Mouse (Mus musculus): ENCODE measurements at regions not wholly inside any gene's neighbourhood (a gene's known extent, or its start where the extent isn't known, plus 50 kb on each side); places are given as distances from the start of the nearest gene placed in this dataset.

DNA sequence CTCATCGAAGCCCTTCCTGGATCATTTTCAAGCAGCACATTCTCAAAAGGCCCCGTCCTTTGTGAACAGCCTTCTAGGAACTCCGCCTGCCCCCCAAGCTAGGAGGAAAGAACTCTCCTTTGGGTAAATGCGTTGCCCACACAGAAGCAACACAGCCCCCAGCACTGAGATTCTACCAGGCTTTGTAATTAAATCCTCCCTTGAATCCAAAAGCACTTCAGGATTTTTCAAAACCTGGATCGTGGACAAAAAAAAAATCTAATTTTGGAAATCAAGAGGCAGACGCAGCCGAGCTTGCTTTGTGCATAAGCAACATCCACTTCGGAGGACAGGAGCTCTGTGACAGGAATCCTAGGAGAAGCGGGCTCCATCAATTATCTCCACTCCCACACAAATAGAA is 183.6 kb upstream of the Ercc4 start:
- DNase-seq: no peak

DNA sequence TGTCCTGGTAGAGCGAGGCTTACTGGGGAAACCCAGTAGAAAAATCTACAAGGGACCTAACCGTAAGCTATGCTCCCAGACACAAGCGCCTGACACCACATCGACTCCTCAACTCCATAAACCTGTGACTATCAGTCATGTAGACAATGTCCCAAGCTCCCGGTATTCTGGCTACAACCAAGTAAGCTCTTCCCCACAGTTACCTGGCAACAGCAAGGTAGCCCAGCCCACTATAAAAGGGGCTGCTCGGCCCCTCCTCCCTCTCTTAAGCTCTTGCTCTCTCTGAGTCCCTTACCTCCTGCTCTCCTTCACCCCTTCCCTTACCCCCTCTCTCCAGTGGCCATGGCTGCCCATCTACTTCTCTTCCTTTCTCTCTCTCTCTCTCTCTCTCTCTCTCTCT is 178.4 kb upstream of the Ercc4 start:
- DNase-seq: no peak

GRCm38 (mm10) chr16:12932959-12933358 is 176.5 kb upstream of the Ercc4 start:
- DNase-seq: no peak

DNA sequence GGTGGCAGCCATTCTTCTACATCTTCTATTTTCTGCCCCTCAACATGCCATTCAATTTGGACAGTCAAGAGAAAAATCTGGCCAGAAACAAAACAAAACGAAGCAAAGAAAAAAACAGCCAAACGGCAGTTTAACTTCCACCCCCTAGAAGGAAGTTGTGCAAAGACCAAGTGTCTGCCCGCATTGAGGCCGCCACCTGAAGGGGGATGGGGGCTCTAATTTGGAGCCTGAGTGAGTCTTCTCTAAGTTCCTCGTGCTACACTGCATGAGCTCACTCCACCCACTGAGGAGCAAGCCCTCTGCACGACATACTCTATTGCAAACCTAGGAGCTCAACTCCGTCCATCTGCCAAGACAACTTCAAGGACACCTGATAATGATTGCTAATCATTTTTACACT is 174.9 kb upstream of the Ercc4 start:
- DNase-seq: no peak

DNA sequence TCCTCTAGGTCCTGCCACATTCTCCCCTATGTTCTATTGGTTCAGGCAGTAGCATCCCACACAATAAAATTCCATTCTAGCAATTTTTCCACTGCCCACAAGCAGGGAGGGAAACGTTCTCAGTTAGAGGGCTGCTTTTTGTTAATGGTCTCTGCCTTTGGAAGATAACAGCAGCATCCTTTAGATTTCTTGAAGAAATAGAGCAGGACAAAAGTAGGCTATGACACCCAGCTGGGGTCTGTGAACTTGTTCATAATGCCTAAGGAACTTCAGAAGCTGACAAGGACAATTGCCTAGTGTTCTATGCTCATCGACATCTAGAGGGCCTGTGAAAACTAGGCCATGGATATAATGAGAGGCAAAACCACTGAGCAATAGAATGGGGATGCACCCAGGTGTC is 174.2 kb upstream of the Ercc4 start:
- DNase-seq: no peak

- no peak for DNase-seq
Measured at GRCm38 (mm10) chr16:12936571-12936970, 172.9 kb upstream of the Ercc4 start.

DNA sequence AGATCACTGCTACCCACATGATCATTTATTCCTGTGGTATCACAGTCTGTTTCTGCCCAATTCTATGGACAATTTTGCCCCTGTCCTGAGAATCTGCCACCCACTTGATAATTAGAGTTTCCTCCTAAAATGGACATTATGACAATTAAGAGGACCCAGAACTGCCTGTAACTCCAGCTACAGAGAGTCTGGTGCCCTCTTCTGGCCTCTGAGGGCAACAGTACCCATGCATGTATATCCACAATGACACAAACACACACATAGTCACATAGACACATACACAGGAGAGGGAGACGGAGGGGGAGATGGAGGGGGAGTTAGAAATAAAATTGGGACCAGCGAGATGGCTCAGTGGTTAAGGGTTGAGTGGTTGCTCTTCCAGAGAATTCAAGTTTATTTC is 170.9 kb upstream of the Ercc4 start:
- no peak for DNase-seq

DNA sequence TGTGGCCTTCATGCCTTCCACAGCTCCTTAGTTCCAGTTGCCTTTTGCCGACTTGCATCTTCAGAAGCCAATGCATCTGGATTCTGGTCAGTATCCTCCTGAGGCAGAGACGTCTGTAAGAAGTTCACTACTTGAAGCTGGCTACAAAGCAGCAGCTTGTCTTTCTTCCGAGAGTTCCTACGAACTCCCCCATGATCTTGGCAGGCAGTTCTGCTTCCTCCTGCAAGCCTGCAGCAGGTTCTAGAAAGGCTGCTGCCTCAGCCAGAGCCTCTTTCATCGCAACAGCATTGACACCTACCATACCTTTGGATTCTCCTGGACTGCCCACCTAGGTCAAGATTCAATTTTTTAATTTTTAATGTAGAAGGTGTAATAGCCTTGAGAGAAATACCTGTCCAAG is 158.3 kb upstream of the Ercc4 start:
- DNase-seq: no peak

GRCm38 (mm10) chr16:12954028-12954427 is 155.5 kb upstream of the Ercc4 start:
- no peak for DNase-seq

DNA sequence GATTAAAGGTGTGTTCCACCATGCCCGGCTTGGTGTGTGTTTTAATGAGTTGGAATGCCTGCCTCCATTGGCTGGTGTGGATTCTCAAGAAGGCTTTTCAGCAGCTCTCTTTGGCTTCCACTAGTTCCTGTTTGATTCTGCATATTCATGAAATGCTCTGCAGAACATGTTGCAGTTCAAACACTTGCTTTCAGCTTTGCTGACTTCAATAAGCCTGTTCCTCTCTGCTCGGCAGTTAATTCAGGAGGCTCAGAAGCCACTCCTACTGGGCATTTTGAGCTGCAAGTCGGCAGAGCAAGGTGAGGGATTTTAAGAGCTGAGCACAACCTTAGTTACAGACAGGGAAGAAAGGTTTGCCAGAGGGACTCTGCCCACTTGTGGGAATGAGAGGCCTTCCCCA is 153.1 kb upstream of the Ercc4 start:
- no peak for DNase-seq

GRCm38 (mm10) chr16:12960885-12961284 is 148.6 kb upstream of the Ercc4 start:
- no peak for DNase-seq

DNA sequence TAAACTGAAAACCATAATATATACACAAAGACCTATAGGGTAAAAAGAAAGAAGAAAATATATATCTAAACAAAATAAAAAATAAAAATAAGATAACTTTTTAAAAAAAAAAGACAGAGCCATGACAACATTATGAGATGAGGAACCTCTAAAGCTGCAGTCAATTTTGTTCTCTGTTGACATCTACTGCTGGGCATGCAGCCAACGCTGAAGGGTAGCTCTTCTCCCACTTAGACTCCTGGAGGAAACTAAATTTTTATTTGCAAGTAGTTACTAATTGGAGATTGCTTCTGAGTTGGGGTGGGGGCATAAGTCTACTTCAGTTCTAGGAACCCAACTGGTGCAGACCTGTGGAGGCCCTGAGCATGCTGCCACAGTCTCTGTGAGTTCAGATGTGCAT is 126.8 kb upstream of the Ercc4 start:
- no peak for DNase-seq

DNA sequence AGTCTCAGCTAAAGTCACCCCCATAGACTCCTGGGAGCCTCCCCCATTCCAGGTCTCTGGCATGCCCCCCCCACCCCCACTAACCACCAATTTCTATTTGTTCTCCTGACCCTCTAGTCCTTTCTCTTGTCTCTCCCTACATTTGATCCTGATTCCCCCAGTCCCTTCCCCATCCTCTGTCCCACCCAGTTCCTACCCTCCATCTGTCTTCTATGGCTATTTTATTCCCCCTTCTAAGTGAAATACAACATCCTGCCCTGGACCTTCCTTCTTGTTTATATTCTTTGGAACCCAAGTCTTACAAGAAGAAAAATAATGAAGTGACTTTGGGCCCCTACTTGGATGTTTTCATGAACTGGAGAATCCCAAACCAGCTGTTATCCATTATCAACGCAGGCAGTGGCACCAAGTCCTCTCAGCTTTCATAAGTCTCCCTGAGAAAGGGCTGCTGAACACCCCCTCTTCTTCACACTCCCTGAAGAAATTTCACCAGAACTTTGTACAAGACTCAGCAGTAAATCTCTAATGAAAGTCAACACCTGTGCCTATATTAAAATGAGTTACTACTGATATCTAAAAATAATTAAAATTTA is 108.1 kb upstream of the Ercc4 start:
- no peak for DNase-seq

DNA sequence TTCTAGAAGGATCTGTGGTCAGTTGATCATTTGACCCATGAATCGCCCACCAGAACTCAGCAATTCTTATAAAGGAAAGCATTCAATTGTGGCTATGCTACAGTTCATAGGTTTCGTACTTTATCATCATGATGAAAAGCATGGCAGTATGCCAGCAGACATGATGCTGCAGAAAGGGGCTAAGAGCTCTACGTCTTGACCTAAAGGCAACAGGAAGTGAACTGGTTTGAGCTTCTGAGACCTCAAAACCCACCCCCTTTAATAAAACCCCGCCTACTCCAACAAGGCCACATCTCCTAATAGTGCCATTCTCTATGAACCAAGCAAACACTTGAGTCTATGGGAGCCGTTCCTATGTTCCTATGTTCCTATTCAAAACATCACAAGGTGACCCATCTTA is 96.6 kb upstream of the Ercc4 start:
- DNase-seq: no peak

DNA sequence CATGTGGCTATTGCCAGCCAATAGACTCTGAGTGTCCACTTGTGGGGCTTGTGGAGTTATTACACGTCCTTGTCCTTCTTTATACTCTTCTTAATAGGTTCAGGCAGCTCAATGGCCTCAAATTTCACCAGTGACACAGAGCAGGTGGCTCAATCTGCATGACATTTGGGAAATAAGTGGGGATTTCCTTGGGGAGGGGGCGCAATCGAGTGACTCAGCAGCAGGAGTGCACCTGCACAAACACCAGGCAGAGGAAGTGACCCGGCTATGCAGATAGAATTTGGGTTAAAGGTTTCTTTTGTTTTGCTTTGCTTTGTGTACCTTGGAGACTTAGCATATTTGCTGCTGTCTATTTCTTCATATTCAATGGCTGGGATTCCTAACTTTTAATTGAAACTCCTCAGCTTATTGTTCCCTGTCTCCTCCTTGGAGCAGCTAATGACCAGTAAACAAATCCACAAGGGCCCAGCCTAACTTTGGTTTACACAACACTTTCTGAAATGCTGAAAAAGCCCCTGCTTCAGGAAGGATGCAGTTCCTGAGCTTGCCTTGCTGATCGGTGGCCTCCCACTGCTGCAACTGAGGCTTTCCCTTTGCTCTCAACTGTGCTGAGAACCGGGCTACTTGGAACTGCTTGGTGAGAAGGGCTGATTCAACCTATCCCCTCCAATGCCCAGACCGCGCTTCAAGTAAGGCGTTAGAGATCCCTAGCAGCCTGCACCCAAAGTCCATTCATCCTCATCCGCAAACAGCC is 95.4 kb upstream of the Ercc4 start:
- DNase-seq: no peak

GRCm38 (mm10) chr16:13022875-13023274 is 86.6 kb upstream of the Ercc4 start:
- peak in 1 of 2 experiments; percentile 33 for DNase-seq

DNA sequence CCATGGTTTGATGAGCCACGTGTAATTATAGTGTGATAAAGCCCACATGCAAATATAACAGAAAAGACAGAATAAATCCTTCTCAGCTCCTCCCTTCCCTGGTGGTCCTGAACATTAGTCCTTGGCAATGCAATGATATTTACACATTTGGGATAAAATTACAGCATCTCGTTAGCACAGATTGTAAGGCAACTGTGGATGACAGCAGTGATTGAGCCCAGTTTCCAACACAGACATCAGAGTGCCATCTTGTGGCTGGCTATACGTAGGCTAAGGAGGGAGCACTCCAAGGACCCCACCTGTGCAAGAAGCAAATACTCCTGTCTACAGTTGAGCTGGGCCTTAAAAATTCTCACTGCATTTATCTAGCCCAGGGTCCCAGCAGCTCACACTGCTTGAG is 84.1 kb upstream of the Ercc4 start:
- DNase-seq: peak in 1 of 2 experiments; percentile 15

DNA sequence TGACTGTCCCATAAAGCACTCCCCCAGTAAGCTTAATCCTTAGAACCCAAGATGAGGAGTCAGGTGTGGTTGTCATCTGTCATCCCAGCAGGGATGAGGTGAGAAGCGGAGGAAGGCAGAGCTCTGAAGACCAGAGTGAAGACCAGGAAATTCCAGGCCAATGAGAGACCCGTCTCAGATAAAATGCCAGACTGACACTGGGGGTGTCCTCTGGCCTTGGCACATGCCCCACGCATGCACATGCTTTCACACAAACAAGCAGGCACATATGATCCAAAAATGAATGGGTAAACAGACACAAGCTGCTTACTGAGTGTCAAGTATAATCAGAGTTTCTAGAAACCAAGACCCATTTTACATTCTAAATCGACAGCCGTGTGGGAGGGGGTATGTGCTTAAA is 75.3 kb upstream of the Ercc4 start:
- no peak for DNase-seq

- no peak for DNase-seq
Measured at GRCm38 (mm10) chr16:13036596-13036995, 72.9 kb upstream of the Ercc4 start.

DNA sequence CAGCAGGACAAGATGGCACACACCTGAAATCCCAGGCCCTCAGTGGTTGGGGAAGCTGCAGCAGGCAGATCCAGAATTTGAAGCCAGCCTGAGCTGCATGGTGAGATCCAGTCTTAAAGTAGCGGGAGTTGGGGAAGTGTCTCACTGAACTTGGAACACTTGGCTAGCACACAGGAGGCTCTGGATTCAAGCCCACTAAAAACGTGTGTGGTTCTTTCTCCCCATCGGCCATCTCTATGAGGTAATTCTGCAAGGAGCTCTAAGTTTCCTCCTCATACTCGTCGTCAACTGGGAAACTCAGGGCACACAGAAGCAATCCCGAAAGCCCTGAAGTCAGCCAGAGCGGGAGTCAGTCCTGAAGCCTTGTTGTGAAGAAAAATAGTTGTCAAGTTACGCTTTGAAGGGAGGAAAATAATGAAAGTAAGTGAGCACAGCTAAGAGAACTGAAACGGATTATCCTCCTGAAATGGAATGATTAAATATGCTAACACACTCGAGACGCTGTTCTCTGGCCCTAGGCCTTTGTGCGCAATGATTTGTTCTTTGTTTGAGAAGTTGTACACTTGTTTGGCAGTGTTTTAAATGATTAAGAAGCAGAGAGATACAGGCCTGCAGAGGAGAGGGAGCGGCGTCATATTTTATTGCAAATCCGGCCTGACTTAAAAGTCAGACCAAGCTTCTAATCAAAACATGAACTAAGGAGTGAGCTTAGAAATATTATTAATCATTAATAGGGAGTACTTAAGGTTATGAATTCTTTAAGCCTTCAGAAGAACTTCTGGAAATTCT is 69.0 kb upstream of the Ercc4 start:
- DNase-seq: no peak

- no peak for DNase-seq
Measured at GRCm38 (mm10) chr16:13041356-13041755, 68.1 kb upstream of the Ercc4 start.

- no peak for DNase-seq
Measured at GRCm38 (mm10) chr16:13045079-13045590, 64.3 kb upstream of the Ercc4 start.

- no peak for DNase-seq
Measured at GRCm38 (mm10) chr16:13046366-13047120, 62.9 kb upstream of the Ercc4 start.

Data from lung, postnatal 4 days (tissue).